Mouse (Mus musculus): ENCODE measurements at regions not wholly inside any gene's neighbourhood (a gene's known extent, or its start where the extent isn't known, plus 50 kb on each side); places are given as distances from the start of the nearest gene placed in this dataset.
A peak's percentile ranks its signal among the peaks of the same experiment; 100 is the strongest.

- peak; percentile 79 for DNase-seq
Observed at GRCm38 (mm10) chr6:52105031-52105593, 53.0 kb downstream of the Hoxa1 start.

- peak; percentile 76 for DNase-seq
Observed at GRCm38 (mm10) chr6:52104141-52104540, 54.0 kb downstream of the Hoxa1 start.

- peak; percentile 66 for DNase-seq
Observed at GRCm38 (mm10) chr6:52103661-52104060, 54.5 kb downstream of the Hoxa1 start.

- DNase-seq = peak; percentile 91
Observed at GRCm38 (mm10) chr6:52102699-52103098, 55.4 kb downstream of the Hoxa1 start.

GRCm38 (mm10) chr6:52102179-52102578 is 55.9 kb downstream of the Hoxa1 start:
- DNase-seq = peak; percentile 95

- peak; percentile 68 for DNase-seq
Observed at GRCm38 (mm10) chr6:52101209-52101608, 56.9 kb downstream of the Hoxa1 start.

- DNase-seq = no peak
Observed at GRCm38 (mm10) chr6:52098851-52099250, 59.3 kb downstream of the Hoxa1 start.

- no peak for DNase-seq
Observed at GRCm38 (mm10) chr6:52095575-52095974, 62.5 kb downstream of the Hoxa1 start.

- DNase-seq = no peak
Observed at GRCm38 (mm10) chr6:52091445-52091844, 66.7 kb downstream of the Hoxa1 start.

- DNase-seq = peak; percentile 97
Observed at GRCm38 (mm10) chr6:52085932-52086643, 72.0 kb downstream of the Hoxa1 start.

- no peak for DNase-seq
Observed at GRCm38 (mm10) chr6:52084622-52085021, 72.3 kb upstream of the Skap2 start.

- DNase-seq = no peak
Observed at GRCm38 (mm10) chr6:52079501-52079900, 67.2 kb upstream of the Skap2 start.

GRCm38 (mm10) chr6:52078530-52079340 is 66.4 kb upstream of the Skap2 start:
- no peak for DNase-seq

GRCm38 (mm10) chr6:52076179-52076932 is 64.0 kb upstream of the Skap2 start:
- DNase-seq = peak; percentile 70

- DNase-seq = no peak
Observed at GRCm38 (mm10) chr6:52074904-52075303, 62.6 kb upstream of the Skap2 start.

- DNase-seq = peak; percentile 87
Observed at GRCm38 (mm10) chr6:52067151-52067550, 54.8 kb upstream of the Skap2 start.

GRCm38 (mm10) chr6:52065652-52066051 is 53.3 kb upstream of the Skap2 start:
- peak; percentile 55 for DNase-seq

GRCm38 (mm10) chr6:52064176-52065015 is 52.0 kb upstream of the Skap2 start:
- DNase-seq = peak; percentile 95
